Mouse (Mus musculus) thymus, postnatal 0 days (tissue): ENCODE results near the gene Trp73. TPM values are rescaled to one million over a fixed set of nuclear protein-coding genes. Genes with fewer than 3 reads are reported as not detected.
A peak's percentile ranks its signal among the peaks of the same experiment; 100 is the strongest.

ENCODE experiments used
- DNase-seq: peaks from one replicate; pipeline ENCODE4 v3.0.0-alpha.2; 2015; ENCODE audit warnings: low spot score
- polyA plus RNA-seq: library from polyadenylated mRNA; unstranded; fragments of >200 nt; fragmentation: Nextera tagmentation; extraction: Ambion mirVana; gene quantifications from 2 replicates; pipeline ENCODE4 v1.2.1, GENCODE M21; 2015

The Trp73 gene
- polyA plus RNA-seq, 1 experiment from 2014 or later, result 0.55 TPM

DNA sequence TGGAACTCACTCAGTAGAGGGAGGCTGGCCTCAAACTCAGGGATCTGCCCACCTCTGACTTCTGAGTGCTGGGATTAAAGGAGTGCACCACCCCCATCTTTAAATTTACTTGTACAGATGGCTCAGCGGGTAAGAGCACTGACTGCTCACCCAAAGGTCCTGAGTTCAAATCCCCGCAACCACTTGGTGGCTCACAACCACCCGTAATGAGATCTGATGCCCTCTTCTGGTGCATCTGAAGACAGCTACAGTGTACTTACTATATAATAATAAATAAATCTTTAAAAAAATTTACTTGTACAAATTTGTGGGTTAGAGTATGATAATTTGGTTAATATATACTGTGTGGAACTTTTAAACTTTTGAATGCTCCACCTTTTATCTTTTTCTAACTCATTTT, 4.7 kb upstream of the Trp73 start:
- no peak for DNase-seq

DNA sequence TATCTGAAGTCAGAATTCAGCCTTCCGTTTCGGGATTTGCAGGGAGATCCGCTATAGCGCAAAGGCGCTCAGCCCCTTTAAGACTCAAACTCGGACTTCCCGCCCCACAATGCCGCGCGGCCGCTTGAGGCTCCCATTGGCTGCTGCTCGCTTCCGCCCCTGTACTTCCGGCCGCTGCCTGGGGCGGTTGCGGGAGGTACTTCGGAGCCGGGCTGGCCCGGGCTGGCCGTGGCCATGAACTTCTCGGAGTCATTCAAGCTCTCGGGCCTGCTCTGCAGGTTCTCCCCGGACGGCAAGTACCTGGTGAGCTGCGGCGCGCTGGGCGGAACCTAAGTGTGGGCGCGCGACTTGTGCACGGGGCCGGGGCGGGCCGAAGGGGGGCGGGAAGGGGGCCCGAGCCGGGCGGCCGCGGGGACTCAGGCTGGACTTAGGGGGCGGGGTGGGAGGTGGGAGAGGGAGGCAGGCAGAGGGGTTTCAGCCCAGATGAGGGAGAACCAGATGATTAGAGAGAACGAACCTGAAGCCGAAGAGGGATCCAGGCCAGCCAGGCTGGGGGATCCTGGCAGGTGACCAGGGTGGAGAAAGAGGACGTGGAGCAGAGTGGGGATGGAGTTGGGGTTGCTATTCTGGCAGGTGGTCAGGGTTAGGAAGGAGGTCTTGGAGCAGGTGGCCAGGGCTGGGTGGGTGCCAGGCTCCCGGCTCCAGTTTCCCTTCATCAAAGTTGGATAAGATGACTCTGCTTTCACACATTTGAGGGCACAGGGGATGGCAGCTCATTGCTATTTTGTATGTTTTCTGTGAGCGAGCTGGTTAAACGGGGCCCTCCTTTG, 2.4 kb upstream of the Trp73 start, which contains the start of gene Wrap73:
Gene Wrap73, plus strand, starts transcription at position 162 of the 830 bp plus-strand sequence.
- peak; percentile 89 for DNase-seq

DNA sequence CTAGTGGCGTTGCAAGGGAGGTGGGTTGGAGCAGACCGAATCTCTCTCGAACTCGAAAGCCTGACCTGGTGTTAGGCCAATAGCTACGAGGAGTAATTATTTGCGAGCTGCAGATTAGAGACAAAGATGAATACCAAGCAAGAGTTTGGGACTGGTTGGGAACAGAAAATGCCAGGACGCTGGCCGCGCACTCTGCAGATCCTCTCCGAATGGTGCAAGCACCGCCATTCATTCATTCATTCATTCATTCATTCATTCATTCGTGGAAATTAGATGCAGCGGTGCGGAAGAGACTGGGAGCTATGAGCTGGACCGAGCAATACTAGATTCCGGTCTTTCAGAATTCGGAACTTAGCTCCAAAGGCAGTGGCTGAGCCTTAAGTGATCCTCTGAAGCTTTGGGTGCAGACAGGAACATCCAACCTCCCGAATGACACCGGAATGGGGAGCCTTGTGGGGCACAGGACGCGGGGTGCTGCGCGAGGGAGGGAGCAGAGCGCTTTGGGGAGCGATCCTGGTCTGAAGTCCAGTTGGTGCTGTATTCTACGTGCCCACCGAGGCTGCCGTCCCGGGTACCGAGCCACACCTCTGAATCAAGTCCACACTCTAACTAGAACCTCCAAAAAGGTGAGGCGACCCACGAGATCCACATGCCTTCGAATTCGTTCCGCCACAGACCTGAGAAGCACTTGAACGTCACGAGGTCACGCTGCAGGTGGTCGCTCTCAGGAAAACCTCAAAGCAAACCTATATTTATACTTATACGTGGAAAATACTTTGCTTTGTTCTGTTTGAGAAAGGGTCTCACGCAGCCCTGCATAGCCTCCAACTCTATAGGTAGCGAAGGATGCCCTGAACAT, 1.2 kb upstream of the Trp73 start:
- no peak for DNase-seq

DNA sequence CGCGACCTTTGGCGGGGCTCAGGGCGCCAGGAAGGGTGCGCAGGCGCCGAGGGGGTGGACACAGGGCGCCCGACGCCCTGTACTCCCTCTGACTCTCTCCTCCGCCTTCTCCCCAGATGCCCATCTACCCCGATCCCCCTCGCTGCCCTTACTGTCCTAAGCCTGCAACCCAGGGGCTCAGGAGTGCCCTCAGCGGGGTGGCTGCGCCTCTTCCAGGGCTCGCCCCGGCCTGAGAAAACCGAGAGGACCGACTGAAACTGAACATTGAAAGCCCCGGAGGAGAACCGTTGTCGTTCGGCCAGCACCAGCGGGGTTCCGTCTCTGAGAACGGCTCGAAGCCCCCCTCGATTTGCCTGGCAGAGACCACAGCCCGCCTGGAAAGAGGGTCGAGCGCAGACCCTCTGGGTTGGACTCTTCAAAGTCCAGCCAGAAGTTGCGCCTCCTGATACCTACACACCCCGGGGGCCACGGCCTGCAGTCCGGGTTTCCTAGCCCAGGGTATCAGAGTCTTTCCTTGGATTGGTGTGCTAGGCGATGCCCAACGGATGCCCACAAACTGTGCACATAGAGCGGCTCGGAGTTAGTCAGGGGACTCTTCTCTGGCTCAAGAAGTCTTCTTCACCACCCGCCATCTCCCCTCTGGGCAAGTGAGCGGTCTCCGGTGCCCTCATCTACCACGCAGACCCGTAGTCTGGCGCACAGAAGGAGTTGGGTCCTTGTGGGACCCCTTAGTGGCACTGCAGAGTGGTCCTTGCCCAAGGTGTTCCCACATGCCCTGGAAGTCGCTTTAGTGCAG, 403 bp upstream of the Trp73 start:
- no peak for DNase-seq

DNA sequence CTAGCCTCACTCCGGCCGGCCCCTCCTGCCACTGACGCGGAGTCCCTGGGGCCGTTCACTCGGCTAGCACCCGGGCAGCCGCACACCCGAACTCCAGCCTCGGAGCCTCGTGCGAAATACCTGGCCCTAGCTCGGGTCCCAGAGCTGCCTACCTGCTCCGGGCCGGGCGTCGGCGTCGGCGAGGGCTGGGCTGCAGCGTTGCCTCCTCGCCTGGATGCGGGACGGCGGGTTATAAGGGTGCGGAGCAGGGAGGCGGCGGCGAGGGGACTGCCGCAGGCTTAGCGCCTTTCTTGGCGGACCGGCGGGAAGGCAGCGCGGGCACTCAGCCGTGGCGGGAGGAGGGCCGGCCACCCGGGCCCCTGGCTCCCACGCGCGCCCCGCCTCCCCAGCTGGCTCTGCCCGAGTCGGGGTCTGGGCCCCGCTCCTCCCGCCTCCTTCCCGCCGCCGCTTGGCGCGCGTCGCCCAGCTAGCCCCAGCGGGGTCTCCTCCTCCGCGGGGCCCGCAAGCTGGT, 282 bp downstream of the Trp73 start:
- no peak for DNase-seq

DNA sequence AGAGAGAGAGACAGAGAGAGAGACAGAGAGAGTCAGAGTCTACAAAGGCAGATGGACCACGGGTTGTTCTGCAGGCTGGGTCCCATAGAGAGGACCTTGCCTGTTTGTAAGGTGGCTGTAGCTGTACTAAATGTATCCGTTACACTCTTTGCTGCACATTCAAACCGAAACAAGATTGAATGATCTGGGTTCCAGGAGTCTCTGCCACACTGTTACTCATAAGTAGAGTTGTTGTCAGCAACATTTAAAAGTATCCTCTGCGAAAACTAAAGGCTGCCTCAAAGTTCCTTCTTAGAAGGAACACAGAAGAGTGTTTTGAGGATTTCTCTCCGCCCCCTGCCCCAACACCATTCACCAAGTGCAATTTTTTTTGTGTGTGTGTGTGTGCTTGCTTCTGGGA, 2.9 kb downstream of the Trp73 start:
- no peak for DNase-seq

DNA sequence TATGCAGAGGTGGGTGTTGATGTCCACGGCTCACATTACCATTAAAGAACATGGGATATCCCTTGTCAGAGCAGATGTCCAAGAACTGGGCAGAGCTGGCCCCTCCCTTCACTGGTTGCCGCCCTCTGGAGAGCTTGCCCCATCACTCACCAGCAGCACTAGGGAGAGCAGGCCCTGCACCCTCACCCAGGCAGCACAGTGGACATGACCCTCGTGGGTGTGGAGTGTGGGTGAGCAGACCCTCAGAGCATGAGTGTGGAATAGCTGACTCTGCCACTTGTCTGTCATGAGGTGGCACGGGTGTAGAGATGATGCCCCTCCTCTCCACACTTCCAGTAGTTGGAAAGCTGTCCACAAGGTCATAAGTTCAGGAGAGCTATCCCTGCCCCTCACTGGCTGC, 5.2 kb downstream of the Trp73 start:
- no peak for DNase-seq

DNA sequence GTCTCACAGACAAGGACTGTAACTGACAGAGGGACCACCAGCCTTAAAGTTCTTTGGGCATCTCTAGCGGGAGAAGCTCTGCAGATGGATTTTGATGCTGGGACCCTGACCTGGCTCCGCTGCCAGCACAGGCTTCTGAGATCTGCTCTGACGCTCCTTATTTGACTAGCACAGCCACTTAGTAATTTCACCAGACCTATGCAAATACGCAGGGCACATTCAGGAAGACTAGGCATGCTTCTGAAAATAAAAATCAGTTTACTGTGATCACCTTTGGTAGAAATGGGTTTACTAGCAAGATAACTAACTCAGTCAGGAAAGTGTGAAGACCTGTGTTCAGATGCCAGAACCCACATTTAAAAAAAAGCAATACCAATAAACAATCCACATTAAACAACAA, 8.1 kb downstream of the Trp73 start:
- DNase-seq, result no peak

DNA sequence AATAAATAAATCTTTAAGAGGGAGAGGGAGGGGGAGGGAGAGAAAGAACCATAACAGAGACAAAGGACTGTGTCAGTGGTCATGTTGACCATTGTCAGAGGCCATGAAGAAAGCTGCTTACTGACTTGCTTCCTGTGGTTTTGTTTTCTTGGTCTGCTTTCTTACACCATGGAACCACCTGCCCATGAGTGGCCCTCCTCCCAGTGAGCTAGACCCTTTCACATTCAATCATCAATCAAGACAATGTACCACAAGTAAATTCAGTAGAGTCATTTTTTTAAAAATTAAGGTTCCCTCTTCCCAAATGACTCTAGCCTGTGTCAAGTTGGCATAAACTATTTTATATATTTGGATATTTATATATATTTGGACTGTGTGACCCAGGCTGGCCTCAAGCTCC, 10.1 kb downstream of the Trp73 start:
- no peak for DNase-seq

DNA sequence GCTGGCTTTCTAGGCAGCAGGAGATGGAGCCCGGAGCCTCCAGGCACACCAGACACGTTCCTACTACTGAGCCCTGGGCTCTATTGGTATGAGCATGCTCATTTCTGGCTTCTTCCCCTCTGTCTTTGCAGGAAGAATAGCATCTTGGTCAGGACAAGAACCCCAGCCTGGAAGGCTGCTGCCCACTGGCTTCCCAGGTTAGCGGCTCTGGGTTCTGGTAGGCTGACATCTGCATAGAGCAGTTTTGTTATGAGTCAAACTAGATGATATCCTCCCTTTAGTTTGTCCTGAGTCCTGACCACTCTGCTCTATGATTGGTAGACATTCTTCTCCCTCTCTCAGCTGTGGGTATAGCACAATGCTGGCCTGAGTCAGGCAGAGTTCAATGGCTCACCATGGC, 12.7 kb downstream of the Trp73 start:
- DNase-seq, result no peak

DNA sequence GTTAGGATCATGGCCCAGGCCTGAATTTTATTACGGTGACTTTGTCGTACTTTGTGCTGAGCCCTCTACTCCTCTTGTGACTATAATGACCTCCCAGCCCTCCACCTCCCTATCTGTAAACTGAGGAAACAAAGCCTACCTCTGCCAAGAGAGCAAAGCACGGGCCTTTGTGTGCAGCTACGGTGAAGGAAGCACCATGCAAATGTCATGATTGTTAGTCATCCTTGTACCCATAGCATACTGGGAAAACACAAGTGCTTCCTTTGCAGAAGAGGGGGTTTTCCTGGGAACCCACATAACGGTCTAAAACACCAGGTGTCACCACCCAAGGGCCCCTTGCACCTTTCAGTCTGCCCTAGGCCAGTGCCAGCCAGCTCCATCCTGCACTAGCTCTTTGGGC, 14.8 kb downstream of the Trp73 start:
- no peak for DNase-seq

DNA sequence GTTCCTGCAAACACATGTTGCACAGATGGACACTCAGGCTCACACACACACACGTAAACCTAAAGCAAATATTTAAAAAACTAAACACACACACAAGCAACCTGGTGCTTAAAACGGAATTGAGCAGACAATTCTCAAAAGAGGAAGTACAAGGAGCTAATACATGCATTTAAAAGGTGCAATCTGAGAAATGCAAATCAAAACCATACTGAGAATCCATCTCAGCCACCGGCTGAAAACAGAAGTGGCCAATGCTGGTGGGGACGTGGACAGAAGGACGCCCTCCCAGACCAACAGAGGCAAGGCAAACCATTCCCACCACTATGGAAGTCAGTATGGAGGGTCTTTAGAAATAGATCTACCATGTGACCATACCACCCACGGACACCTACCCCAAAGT, 16.5 kb downstream of the Trp73 start:
- no peak for DNase-seq

DNA sequence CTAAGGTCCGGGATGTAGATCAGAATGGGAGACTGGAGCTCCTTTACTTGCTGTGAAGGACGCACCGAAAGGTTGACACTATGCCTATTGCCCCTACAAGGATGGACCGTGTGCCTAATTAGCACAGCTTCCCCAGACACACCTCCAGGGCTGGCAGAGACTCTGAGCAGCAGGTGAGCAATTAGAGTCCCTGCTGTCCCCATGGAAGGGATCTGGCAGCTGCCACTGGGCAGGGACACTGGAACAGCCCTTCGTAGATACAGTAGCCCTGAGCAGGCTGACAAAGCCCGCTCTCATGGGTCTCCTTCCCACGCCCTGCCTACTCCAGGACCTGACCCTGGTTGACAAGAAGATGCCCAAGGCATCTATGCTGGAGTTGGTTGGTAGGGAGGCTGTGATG, 17.6 kb downstream of the Trp73 start:
- DNase-seq, result no peak

DNA sequence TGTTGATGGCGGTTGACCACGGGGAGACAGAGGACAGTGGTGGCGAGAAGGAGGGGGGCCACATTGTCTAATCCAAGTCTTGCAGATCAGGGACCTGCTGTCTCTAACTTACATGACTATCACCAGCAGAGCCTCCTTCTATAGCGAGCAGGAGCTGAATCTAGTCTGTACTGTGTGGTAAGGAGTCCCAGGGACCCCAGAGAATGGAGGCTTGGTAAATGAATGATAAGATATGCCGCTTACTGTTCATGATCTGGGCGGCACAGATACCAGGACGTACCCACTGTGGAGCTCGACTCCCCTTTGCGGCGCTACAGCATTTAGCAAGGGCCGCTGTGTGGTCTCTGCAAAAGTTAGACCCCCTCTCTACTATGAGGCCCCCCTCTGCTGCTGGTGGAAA, 18.2 kb downstream of the Trp73 start:
- DNase-seq, result no peak

DNA sequence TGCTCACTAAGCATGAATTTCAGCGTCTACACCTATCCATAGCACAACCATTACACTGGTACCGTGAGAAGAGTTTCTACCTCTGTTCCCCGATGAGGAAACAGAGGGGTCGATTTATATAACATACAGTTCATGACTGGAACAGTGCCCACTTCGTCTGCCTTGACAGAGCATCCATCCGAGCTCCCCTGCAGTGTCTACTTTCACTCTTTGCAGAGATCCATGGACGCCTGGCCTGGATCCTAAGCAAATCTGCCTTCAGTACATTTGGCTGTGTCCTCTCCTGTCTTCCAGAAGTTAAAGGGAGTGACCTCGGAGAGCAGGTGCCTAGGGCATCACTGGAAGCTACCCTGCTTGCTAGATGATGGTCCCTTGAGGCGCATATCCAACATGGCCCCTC, 20.8 kb downstream of the Trp73 start:
- no peak for DNase-seq

DNA sequence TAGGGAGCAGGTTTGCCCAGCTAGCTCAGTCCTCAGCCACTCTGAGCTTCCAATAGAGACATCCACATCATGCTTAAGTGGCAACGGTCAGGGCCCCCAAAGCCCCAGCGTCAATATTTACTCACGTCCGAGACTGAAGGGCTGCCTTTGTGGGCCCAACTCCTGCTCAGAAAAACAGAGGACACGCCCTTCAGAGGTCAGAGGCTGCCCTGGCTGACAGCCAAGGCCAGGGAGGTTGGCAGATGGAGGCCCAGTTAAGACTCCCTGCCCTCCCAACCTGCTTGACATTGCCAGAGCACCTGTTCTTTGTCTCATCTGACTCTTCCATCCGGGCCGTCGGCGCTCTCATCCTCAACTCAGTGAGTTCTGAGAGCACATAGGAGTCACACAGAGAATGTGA, 21.2 kb downstream of the Trp73 start:
- no peak for DNase-seq

DNA sequence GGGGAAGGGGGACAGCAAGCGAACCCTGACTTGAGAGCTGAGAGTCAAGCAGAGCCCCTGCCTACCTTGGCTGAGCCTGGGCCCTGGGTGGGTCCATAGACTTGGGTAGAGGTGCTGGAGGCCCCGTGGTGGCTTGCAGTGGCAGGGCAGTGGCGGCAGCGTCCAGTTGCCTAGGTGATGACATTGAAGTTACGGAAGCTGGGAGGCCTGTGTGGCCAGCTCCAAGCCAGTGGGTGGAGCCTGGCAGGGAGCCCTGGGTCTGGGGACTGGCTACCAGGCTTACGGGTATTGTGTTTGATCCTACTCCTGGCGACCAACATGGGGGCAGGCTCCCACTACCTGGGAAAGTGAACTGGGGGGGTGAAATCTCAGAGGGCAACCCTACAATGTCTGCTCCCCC, 23.6 kb downstream of the Trp73 start:
- no peak for DNase-seq

DNA sequence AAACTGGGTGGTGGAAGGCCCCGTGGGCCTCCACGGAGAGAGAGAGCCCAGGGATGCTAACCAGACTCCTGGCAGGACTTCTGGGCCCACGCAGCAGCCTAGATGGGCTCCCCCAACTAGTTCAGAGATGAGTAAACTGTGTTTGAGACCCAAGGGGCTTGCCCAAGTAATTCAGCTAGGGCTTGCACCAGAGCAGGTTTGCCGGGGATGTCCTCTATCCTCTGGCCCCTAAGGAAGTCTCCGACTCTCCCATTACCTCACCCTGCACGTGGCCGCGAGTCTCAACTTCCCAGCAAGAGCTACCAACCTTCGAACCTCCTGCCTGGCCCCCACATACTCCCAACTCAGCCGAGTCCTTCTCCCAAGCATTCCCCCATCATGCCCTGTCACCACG, 30.2 kb downstream of the Trp73 start:
- DNase-seq, result no peak

DNA sequence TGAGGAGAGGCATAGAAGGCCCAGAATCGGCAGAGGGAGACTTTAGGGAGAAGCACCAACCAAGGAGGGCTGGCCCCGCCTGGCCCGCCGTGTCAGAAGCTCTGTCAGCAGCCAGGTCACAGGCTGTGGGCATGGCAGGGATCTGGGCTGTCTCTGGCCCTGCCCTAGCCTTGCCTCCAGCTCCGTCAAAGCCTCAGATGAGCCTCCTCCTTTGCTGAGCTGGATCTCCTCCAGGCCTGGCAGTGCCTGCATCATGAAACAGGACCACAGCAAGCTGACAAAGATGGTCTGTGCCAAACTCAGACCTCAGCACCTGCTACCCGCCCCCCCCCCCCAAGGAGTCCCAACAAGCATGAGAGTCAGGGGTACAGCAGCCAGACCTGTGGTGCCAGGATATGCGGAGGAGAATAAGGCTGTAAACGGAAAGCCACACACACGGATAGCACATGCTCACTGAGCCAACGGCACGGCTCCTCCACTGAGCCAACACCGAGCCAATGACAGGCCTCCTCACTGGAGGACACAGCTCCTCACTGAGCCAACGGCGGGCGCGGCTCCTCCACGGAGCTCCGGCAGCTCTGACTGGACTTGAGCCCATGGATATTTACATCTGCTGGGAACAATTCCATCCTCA, 30.7 kb downstream of the Trp73 start:
- DNase-seq, result no peak

DNA sequence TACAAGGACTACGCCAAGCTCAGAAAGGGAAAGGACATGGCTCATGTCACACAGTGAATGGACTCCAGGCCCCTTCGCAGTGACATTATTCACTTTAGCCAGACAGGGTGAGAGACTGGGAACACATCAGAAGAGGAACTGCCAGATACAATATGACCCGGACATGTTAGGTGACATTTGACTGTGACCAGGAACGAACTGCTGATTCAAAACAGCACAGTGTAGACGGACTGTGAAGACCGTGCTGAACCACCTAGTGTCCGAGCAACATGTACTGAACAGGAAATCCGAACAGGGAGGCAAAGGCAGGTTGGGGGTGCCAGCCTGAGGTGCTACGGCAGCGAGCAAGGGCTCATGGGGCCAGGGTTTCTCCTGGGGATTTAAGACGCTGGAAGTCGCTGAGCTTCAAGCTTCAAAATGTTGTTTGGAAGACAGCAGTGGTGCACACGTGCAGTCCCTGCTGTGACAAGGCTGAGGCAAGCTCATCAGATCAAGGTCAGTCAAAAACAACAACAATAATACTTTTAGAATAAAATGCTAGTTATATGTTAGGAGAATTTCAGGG, 33.4 kb downstream of the Trp73 start:
- no peak for DNase-seq
